Mouse (Mus musculus) adrenal gland, postnatal 4 days (tissue): ENCODE results near the gene Utp3. TPM values are rescaled to one million over a fixed set of nuclear protein-coding genes. Genes with fewer than 3 reads are reported as not detected.
"Not testable (repeated sequence)": the region's sequence is repeated elsewhere in the genome, so short reads cannot be mapped to it uniquely, and the experiment has no call there.

ENCODE experiments used
- DNase-seq, 2 experiments: peaks; one replicate each; pipeline ENCODE4 v3.0.0; 2021 to 2022; ENCODE audit warnings: low spot score in 2 of 2, mixed read lengths in 2 of 2
- long read RNA-seq, 2 experiments: library from polyadenylated mRNA; stranded (forward); transcript quantifications; one replicate each; pipeline ENCODE4 v2.0.0; 2021
- total RNA-seq, 2 experiments: library from RNA; stranded (reverse); gene quantifications; 2 replicates each; pipeline ENCODE4 v1.2.3; 2021

The Utp3 gene
- total RNA-seq, result 10 to 100 TPM; 37.4 to 39.1 TPM
- long read RNA-seq, experiment 1, transcript Utp3-201 (1 exons, 1,629 nt), result major isoform, 27 of 27 reads
- long read RNA-seq, experiment 1, partial matches to known transcripts, result 0 of 27 reads
- long read RNA-seq, experiment 1, other reads (novel, unspliced or antisense), result 0 of 27 reads
- long read RNA-seq, experiment 2, transcript Utp3-201 (1 exons, 1,629 nt), result major isoform, 69 of 69 reads
- long read RNA-seq, experiment 2, partial matches to known transcripts, result 0 of 69 reads
- long read RNA-seq, experiment 2, other reads (novel, unspliced or antisense), result 0 of 69 reads

GRCm38 (mm10) chr5:88554086-88554886, at the start of gene Utp3:
TSS of gene Utp3 (plus strand) at chr5:88554462.
- peak; percentile 88 to 90 for DNase-seq

GRCm38 (mm10) chr5:88508555-88508954, 45.7 kb upstream of the Utp3 start:
- no peak for DNase-seq

- no peak for DNase-seq
Observed at GRCm38 (mm10) chr5:88508990-88509389, 45.3 kb upstream of the Utp3 start.

GRCm38 (mm10) chr5:88519232-88519631, 35.0 kb upstream of the Utp3 start:
- DNase-seq, result no peak

- DNase-seq, result no peak
Observed at GRCm38 (mm10) chr5:88527657-88528056, 26.6 kb upstream of the Utp3 start, which contains the start of gene Jchain. TSS of gene Jchain (minus strand) at chr5:88527891.

- DNase-seq, result no peak
Observed at GRCm38 (mm10) chr5:88530908-88531307, 23.4 kb upstream of the Utp3 start.

GRCm38 (mm10) chr5:88534697-88535096, 19.6 kb upstream of the Utp3 start:
- no peak for DNase-seq

- DNase-seq, result no peak
Observed at GRCm38 (mm10) chr5:88540845-88541244, 13.4 kb upstream of the Utp3 start.

GRCm38 (mm10) chr5:88542651-88543282, 11.5 kb upstream of the Utp3 start:
- no peak for DNase-seq

- not testable (repeated sequence) for DNase-seq
Observed at GRCm38 (mm10) chr5:88544411-88544810, 9.9 kb upstream of the Utp3 start.

- no peak for DNase-seq
Observed at GRCm38 (mm10) chr5:88545536-88545935, 8.7 kb upstream of the Utp3 start.

- no peak for DNase-seq
Observed at GRCm38 (mm10) chr5:88553271-88554085, 784 bp upstream of the Utp3 start.

GRCm38 (mm10) chr5:88558991-88559390, 4.7 kb downstream of the Utp3 start:
- DNase-seq, result no peak

- no peak for DNase-seq
Observed at GRCm38 (mm10) chr5:88561080-88561814, 7.0 kb downstream of the Utp3 start.

- no peak for DNase-seq
Observed at GRCm38 (mm10) chr5:88562863-88563780, 8.9 kb downstream of the Utp3 start.

- peak; percentile 77 to 80 for DNase-seq
Observed at GRCm38 (mm10) chr5:88564501-88565147, 10.4 kb downstream of the Utp3 start, which contains the start of gene Rufy3. TSS of gene Rufy3 (plus strand) at chr5:88565040.

GRCm38 (mm10) chr5:88565148-88566033, 11.1 kb downstream of the Utp3 start:
- peak in 1 of 2 experiments; percentile 34 for DNase-seq
